Mouse (Mus musculus) layer of hippocampus, adult 9-10 months (tissue): ENCODE measurements around the gene Pllp.

Experiments used
- DNase-seq: peaks from one replicate; pipeline ENCODE4 v3.0.0; 2022; ENCODE audit warnings: low spot score

The Pllp gene

GRCm38 (mm10) chr8:94695994-94696384, at the start of gene Pllp:
Pllp (minus strand) TSS chr8:94696278.
- DNase-seq = no peak

GRCm38 (mm10) chr8:94745476-94746184, 49.6 kb upstream of the Pllp start, which contains the start of gene Ccl22:
Ccl22 (plus strand) TSS chr8:94745590.
- no peak for DNase-seq

GRCm38 (mm10) chr8:94744972-94745371, 48.9 kb upstream of the Pllp start:
- DNase-seq = no peak

- DNase-seq = no peak
Measured at GRCm38 (mm10) chr8:94744484-94744883, 48.4 kb upstream of the Pllp start.

GRCm38 (mm10) chr8:94741726-94742125, 45.6 kb upstream of the Pllp start:
- no peak for DNase-seq

- DNase-seq = no peak
Measured at GRCm38 (mm10) chr8:94740591-94740990, 44.5 kb upstream of the Pllp start.

- DNase-seq = no peak
Measured at GRCm38 (mm10) chr8:94739829-94740228, 43.8 kb upstream of the Pllp start.

GRCm38 (mm10) chr8:94735426-94736094, 39.5 kb upstream of the Pllp start:
- no peak for DNase-seq

GRCm38 (mm10) chr8:94734735-94735350, 38.8 kb upstream of the Pllp start:
- DNase-seq = no peak

- DNase-seq = no peak
Measured at GRCm38 (mm10) chr8:94733821-94734465, 37.9 kb upstream of the Pllp start.

- no peak for DNase-seq
Measured at GRCm38 (mm10) chr8:94729301-94729700, 33.2 kb upstream of the Pllp start.

- DNase-seq = no peak
Measured at GRCm38 (mm10) chr8:94725998-94726397, 29.9 kb upstream of the Pllp start.

GRCm38 (mm10) chr8:94716841-94717240, 20.8 kb upstream of the Pllp start:
- DNase-seq = no peak

GRCm38 (mm10) chr8:94715871-94716270, 19.8 kb upstream of the Pllp start:
- DNase-seq = no peak

GRCm38 (mm10) chr8:94714556-94714955, 18.5 kb upstream of the Pllp start:
- DNase-seq = no peak

- DNase-seq = no peak
Measured at GRCm38 (mm10) chr8:94711160-94711718, 15.2 kb upstream of the Pllp start.

GRCm38 (mm10) chr8:94710336-94710735, 14.3 kb upstream of the Pllp start:
- no peak for DNase-seq

GRCm38 (mm10) chr8:94706732-94707395, 10.8 kb upstream of the Pllp start:
- DNase-seq = no peak

- no peak for DNase-seq
Measured at GRCm38 (mm10) chr8:94705581-94706245, 9.6 kb upstream of the Pllp start.

GRCm38 (mm10) chr8:94704669-94704984, 8.5 kb upstream of the Pllp start:
- no peak for DNase-seq

GRCm38 (mm10) chr8:94703972-94704668, 8.0 kb upstream of the Pllp start:
- DNase-seq = peak; percentile 98
